Mouse (Mus musculus) limb, embryonic 13.5 days (tissue): ENCODE results near the gene Megf11. TPM values are rescaled to one million over a fixed set of nuclear protein-coding genes. Genes with fewer than 3 reads are reported as not detected.
"Not testable (repeated sequence)": the region's sequence is repeated elsewhere in the genome, so short reads cannot be mapped to it uniquely, and the experiment has no call there.

Experiments
- ATAC-seq: fragments of 200-750 bp; cut with Nextera tagmentation; 2 replicates; pipeline ENCODE4 v1.8.0; 2017; ENCODE audit warnings: low read depth, moderate number of reproducible peaks, moderate TSS enrichment; ENCODE audit not compliant: low FRiP score
- H3K27ac ChIP-seq: fragments of 300-500 bp; sonication (generic); 2 replicates; pipeline ENCODE4 v1.5.1; 2015; ENCODE audit warnings: inconsistent platforms, mild to moderate bottlenecking, moderate library complexity
- H3K27me3 ChIP-seq: fragments of 300-500 bp; sonication (generic); 2 replicates; pipeline ENCODE4 v1.6.1; 2015; ENCODE audit warnings: mild to moderate bottlenecking, inconsistent platforms
- H3K36me3 ChIP-seq: fragments of 300-500 bp; sonication (generic); 2 replicates; pipeline ENCODE4 v1.6.1; 2015; ENCODE audit warnings: inconsistent platforms, mild to moderate bottlenecking, moderate library complexity
- H3K4me1 ChIP-seq: fragments of 300-500 bp; sonication (generic); 2 replicates; pipeline ENCODE4 v1.6.1; 2015; ENCODE audit warnings: inconsistent platforms
- H3K4me2 ChIP-seq: fragments of 300-500 bp; sonication (generic); replicated peaks from 2 replicates; pipeline ENCODE4 v1.6.1; 2015; ENCODE audit warnings: inconsistent platforms, mild to moderate bottlenecking, moderate library complexity
- H3K4me3 ChIP-seq: fragments of 300-500 bp; sonication (generic); 2 replicates; pipeline ENCODE4 v1.5.1; 2015; ENCODE audit warnings: moderate library complexity, mild to moderate bottlenecking, inconsistent platforms
- H3K9ac ChIP-seq: fragments of 300-500 bp; sonication (generic); 2 replicates; pipeline ENCODE4 v1.6.1; 2015; ENCODE audit warnings: mild to moderate bottlenecking, inconsistent platforms
- H3K9me3 ChIP-seq: fragments of 300-500 bp; sonication (generic); 2 replicates; pipeline ENCODE4 v1.6.1; 2016; ENCODE audit warnings: inconsistent platforms
- WGBS: fragments of 180-500 bp; shearing (Covaris S2); methylation state at CpG from one replicate; pipeline ENCODE4 v1.1.7; 2015; 5-methylcytosine and 5-hydroxymethylcytosine counted together
- polyA plus RNA-seq: library from polyadenylated mRNA; unstranded; fragments of >200 nt; fragmentation: Nextera tagmentation; extraction: Ambion mirVana; gene quantifications from 2 replicates; pipeline ENCODE4 v1.2.1, GENCODE M21; 2015

Megf11 gene
- polyA plus RNA-seq, 1 experiment from 2014 or later = 1.2 TPM

DNA sequence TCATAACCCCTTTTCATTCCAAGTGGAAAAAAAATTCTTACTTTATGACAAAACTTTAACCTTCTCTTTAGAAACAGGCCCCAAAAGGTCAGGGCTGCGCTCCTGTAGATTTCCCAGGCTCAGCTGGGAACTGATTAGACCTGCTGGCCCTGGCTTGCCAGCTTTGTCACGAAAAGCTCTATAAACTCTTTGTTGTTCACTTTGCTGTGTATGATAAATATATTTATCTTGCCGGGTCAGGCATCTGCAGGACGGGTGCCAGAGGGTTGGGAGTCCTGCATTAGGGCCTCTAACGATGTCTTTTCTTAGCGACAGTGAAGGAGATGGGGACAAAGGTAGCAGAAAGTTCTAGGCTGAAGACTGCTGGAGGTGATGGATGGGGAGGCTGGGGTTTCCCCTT is 87.3 kb downstream of the Megf11 start:
- Histone ChIP-seq H3K36me3 (no peaks in the 10 kb centered on the region), H3K27ac (no peak overlapping the region), H3K9ac (no peak overlapping the region), H3K4me3 (no peak overlapping the region), H3K4me2 (no peak overlapping the region), H3K4me1 (peaks cover 36% of the 10 kb centered on the region), H3K27me3 (0 out of 2 replicates have a peak, but pooled peaks cover 6% of the 10 kb centered on the region), H3K9me3 (no peaks in the 10 kb centered on the region)
- no peak for ATAC-seq
- WGBS = 48% methylated on average over 6 of the region's 6 CpGs

DNA sequence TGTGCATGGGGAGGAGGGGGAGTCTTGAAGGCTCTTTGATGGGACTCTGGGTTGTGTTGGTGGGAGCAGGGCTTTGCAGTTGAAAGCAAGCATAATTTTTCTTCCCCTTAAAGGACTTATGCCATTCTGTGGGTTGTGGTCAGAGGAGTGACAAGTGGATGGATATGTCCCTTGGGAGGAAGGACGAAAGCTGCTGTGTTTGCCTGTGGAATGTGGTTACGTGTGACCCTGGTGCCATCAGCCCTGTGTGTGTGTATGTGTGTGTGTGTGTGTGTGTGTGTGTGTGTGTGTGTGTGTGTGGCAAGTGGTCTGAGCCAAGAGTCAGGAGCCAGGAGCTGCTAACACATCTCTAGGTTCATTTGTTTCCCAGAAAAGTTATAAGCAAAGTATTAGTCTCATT is 87.7 kb downstream of the Megf11 start:
- no peak overlapping the region for H3K9ac ChIP-seq
- H3K4me1 ChIP-seq = peaks cover 36% of the 10 kb centered on the region
- no peaks in the 10 kb centered on the region for H3K9me3 ChIP-seq
- no peak overlapping the region for H3K27ac ChIP-seq
- H3K36me3 ChIP-seq = no peaks in the 10 kb centered on the region
- H3K4me3 ChIP-seq = no peak overlapping the region
- H3K27me3 ChIP-seq = 0 out of 2 replicates have a peak, but pooled peaks cover 6% of the 10 kb centered on the region
- WGBS = 55% methylated on average over 2 of the region's 2 CpGs
- no peak overlapping the region for H3K4me2 ChIP-seq
- ATAC-seq = no peak

GRCm38 (mm10) chr9:64473695-64474094 is 88.3 kb downstream of the Megf11 start:
- no peak for ATAC-seq
- no peaks in the 10 kb centered on the region for H3K36me3 ChIP-seq
- H3K4me2 ChIP-seq = no peak overlapping the region
- H3K9me3 ChIP-seq = no peaks in the 10 kb centered on the region
- no peak overlapping the region for H3K4me3 ChIP-seq
- H3K4me1 ChIP-seq = peaks cover 36% of the 10 kb centered on the region
- WGBS = 44% methylated on average over 4 of the region's 4 CpGs
- H3K27ac ChIP-seq = no peak overlapping the region
- H3K27me3 ChIP-seq = 0 out of 2 replicates have a peak, but pooled peaks cover 6% of the 10 kb centered on the region
- H3K9ac ChIP-seq = 0 out of 2 replicates have a peak overlapping the region, but pooled peaks have one; percentile 19

DNA sequence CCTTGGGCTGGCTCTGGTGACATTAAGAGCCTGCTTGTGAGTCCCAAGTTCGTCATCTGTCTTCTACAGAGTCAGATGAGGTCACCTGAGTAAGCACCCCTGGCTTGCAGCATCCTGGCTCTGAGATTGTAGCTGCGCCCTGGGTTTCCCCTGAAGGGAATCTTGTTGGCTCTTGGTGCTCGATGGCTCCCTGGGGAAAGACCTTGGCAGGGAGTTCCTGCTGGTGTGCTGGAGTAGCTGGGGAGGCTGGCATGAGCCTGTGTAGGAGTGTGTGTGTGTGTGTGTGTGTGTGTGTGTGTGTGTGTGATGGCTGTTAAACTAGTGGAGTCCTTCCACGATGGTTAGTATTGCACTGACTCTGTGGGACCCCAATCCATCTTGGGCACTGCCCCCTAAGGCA is 88.7 kb downstream of the Megf11 start:
- 0 out of 2 replicates have a peak, but pooled peaks cover 6% of the 10 kb centered on the region for H3K27me3 ChIP-seq
- peak overlapping the region; percentile 19; the same call in 1 of the 2 replicates for H3K9ac ChIP-seq
- 32% methylated on average over 4 of the region's 4 CpGs for WGBS
- H3K4me2 ChIP-seq = no peak overlapping the region
- no peaks in the 10 kb centered on the region for H3K36me3 ChIP-seq
- peaks cover 36% of the 10 kb centered on the region for H3K4me1 ChIP-seq
- no peak for ATAC-seq
- no peaks in the 10 kb centered on the region for H3K9me3 ChIP-seq
- no peak overlapping the region for H3K4me3 ChIP-seq
- no peak overlapping the region for H3K27ac ChIP-seq

- H3K4me1 ChIP-seq = peaks cover 36% of the 10 kb centered on the region
- no peak overlapping the region for H3K27ac ChIP-seq
- ATAC-seq = no peak
- H3K27me3 ChIP-seq = 0 out of 2 replicates have a peak, but pooled peaks cover 6% of the 10 kb centered on the region
- no peak overlapping the region for H3K4me2 ChIP-seq
- no peaks in the 10 kb centered on the region for H3K9me3 ChIP-seq
- 11% methylated on average over 2 of the region's 2 CpGs for WGBS
- no peak overlapping the region for H3K4me3 ChIP-seq
- H3K9ac ChIP-seq = no peak overlapping the region
- no peaks in the 10 kb centered on the region for H3K36me3 ChIP-seq
Measured at GRCm38 (mm10) chr9:64475942-64476341, 90.5 kb downstream of the Megf11 start.

GRCm38 (mm10) chr9:64477397-64477796 is 92.0 kb downstream of the Megf11 start:
- H3K9me3 ChIP-seq, H3K27ac ChIP-seq, H3K9ac ChIP-seq, H3K4me2 ChIP-seq, H3K4me3 ChIP-seq, H3K36me3 ChIP-seq, ATAC-seq, H3K27me3 ChIP-seq: not testable (repeated sequence)
- WGBS = 61% methylated on average over 7 of the region's 7 CpGs
- peaks cover 36% of the 10 kb centered on the region for H3K4me1 ChIP-seq

- no peaks in the 10 kb centered on the region for H3K9me3 ChIP-seq
- H3K4me3 ChIP-seq = no peak overlapping the region
- ATAC-seq = no peak
- H3K4me1 ChIP-seq = no peaks in the 10 kb centered on the region
- 66% methylated on average over 5 of the region's 5 CpGs for WGBS
- no peak overlapping the region for H3K27ac ChIP-seq
- H3K27me3 ChIP-seq = no peaks in the 10 kb centered on the region
- no peak overlapping the region for H3K4me2 ChIP-seq
- H3K36me3 ChIP-seq = no peaks in the 10 kb centered on the region
- H3K9ac ChIP-seq = no peak overlapping the region
Measured at GRCm38 (mm10) chr9:64482126-64482525, 96.7 kb downstream of the Megf11 start.

GRCm38 (mm10) chr9:64487377-64487776 is 102.0 kb downstream of the Megf11 start:
- WGBS = 54% methylated on average over 4 of the region's 4 CpGs
- Histone ChIP-seq H3K4me3 (no peak overlapping the region), H3K4me2 (no peak overlapping the region), H3K36me3 (no peaks in the 10 kb centered on the region), H3K27ac (no peak overlapping the region), H3K27me3 (no peaks in the 10 kb centered on the region), H3K9me3 (no peaks in the 10 kb centered on the region), H3K9ac (no peak overlapping the region), H3K4me1 (no peaks in the 10 kb centered on the region)
- ATAC-seq = no peak

- H3K36me3 ChIP-seq = no peaks in the 10 kb centered on the region
- no peak overlapping the region for H3K9ac ChIP-seq
- no peak overlapping the region for H3K27ac ChIP-seq
- H3K4me3 ChIP-seq = no peak overlapping the region
- peaks cover under 1% of the 10 kb centered on the region for H3K4me1 ChIP-seq
- no peaks in the 10 kb centered on the region for H3K27me3 ChIP-seq
- no peak overlapping the region for H3K4me2 ChIP-seq
- no peaks in the 10 kb centered on the region for H3K9me3 ChIP-seq
- WGBS = 84% methylated on average over 6 of the region's 6 CpGs
- ATAC-seq = no peak
Measured at GRCm38 (mm10) chr9:64494647-64495046, 109.2 kb downstream of the Megf11 start.

GRCm38 (mm10) chr9:64498929-64499328 is 113.5 kb downstream of the Megf11 start:
- WGBS = 65% methylated on average over 5 of the region's 5 CpGs
- Histone ChIP-seq H3K27me3 (no peaks in the 10 kb centered on the region), H3K9me3 (no peaks in the 10 kb centered on the region), H3K4me2 (no peak overlapping the region), H3K9ac (no peak overlapping the region), H3K36me3 (no peaks in the 10 kb centered on the region), H3K4me1 (peaks cover 9% of the 10 kb centered on the region), H3K27ac (no peak overlapping the region), H3K4me3 (no peak overlapping the region)
- ATAC-seq = no peak

DNA sequence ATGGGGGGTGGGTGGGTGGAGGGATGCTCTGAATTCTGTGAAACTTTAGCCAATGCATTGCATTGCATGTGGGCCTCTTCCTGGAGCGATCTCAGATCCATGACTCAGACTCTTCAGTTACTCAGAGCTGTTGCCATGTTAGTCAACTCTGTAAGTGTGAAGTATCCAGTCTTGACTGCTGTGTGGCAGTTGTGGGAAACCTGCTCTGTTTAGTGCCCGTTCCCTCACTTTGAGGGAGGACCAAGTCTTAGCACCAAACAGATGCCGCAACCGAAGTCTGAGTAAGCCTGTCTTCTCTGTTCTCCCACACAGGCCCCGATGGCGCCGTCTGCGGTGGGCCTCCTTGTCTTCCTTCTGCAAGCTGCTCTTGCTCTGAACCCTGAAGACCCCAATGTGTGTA is 115.8 kb downstream of the Megf11 start:
- Histone ChIP-seq H3K9me3 (no peaks in the 10 kb centered on the region), H3K4me1 (peaks cover 18% of the 10 kb centered on the region), H3K4me2 (no peak overlapping the region), H3K36me3 (no peaks in the 10 kb centered on the region), H3K27me3 (no peaks in the 10 kb centered on the region), H3K9ac (no peak overlapping the region), H3K4me3 (no peak overlapping the region), H3K27ac (no peak overlapping the region)
- ATAC-seq = no peak
- 96% methylated on average over 8 of the region's 8 CpGs for WGBS

- Histone ChIP-seq H3K27ac (no peak overlapping the region), H3K36me3 (no peaks in the 10 kb centered on the region), H3K9me3 (no peaks in the 10 kb centered on the region), H3K4me1 (peaks cover 22% of the 10 kb centered on the region), H3K4me3 (no peak overlapping the region), H3K9ac (no peak overlapping the region), H3K27me3 (no peaks in the 10 kb centered on the region), H3K4me2 (no peak overlapping the region)
- WGBS = 96% methylated on average over 1 of the region's 1 CpGs
- ATAC-seq = no peak
Measured at GRCm38 (mm10) chr9:64503996-64504395, 118.6 kb downstream of the Megf11 start.

- Histone ChIP-seq H3K9me3 (no peaks in the 10 kb centered on the region), H3K4me3 (no peak overlapping the region), H3K36me3 (no peaks in the 10 kb centered on the region), H3K27ac (no peak overlapping the region), H3K4me2 (no peak overlapping the region), H3K27me3 (no peaks in the 10 kb centered on the region), H3K9ac (no peak overlapping the region), H3K4me1 (peaks cover 22% of the 10 kb centered on the region)
- 82% methylated on average over 3 of the region's 3 CpGs for WGBS
- no peak for ATAC-seq
Measured at GRCm38 (mm10) chr9:64504456-64504855, 119.0 kb downstream of the Megf11 start.
